Mouse (Mus musculus) CH12.LX (cell line): ENCODE results near the gene B230217C12Rik.

ENCODE experiments used
- CHD2 ChIP-seq: IDR thresholded peaks from 2 replicates; pipeline ENCODE4 v1.6.1; 2011; ENCODE audit warnings: low read length, improper control_type of control experiment
- CTCF ChIP-seq, 2 experiments: IDR thresholded peaks in 1 of 2; conservative IDR thresholded peaks in 1 of 2; 2 replicates each; pipeline ENCODE4 v1.5.1; 2011 to 2012; ENCODE audit warnings: low read depth in 2 of 2, low read length in 2 of 2, improper control_type of control experiment in 1 of 2, inconsistent platforms in 1 of 2, mild to moderate bottlenecking in 1 of 2, moderate library complexity in 1 of 2
- EP300 ChIP-seq: IDR thresholded peaks from 2 replicates; pipeline ENCODE4 v1.6.1; 2011; ENCODE audit warnings: low read length, improper control_type of control experiment
- POLR2A ChIP-seq: IDR thresholded peaks from 2 replicates; pipeline ENCODE4 v1.6.1; 2011; ENCODE audit warnings: low read depth, mild to moderate bottlenecking, improper control_type of control experiment, low read length
- POLR2AphosphoS2 ChIP-seq: IDR thresholded peaks from 2 replicates; pipeline ENCODE4 v1.6.1; 2011; ENCODE audit warnings: low read depth, low read length, improper control_type of control experiment
- RAD21 ChIP-seq: IDR thresholded peaks from 2 replicates; pipeline ENCODE4 v1.6.1; 2011; ENCODE audit warnings: low read depth, mild to moderate bottlenecking, low read length, improper control_type of control experiment, moderate library complexity
- RCOR1 ChIP-seq: conservative IDR thresholded peaks from 2 replicates; pipeline ENCODE4 v1.6.1; 2012; ENCODE audit warnings: low read depth, mild to moderate bottlenecking, inconsistent platforms, low read length, improper control_type of control experiment
- ZNF384 ChIP-seq: IDR thresholded peaks from 2 replicates; pipeline ENCODE4 v1.6.1; 2012; ENCODE audit warnings: low read depth, low read length, improper control_type of control experiment, inconsistent platforms

DNA sequence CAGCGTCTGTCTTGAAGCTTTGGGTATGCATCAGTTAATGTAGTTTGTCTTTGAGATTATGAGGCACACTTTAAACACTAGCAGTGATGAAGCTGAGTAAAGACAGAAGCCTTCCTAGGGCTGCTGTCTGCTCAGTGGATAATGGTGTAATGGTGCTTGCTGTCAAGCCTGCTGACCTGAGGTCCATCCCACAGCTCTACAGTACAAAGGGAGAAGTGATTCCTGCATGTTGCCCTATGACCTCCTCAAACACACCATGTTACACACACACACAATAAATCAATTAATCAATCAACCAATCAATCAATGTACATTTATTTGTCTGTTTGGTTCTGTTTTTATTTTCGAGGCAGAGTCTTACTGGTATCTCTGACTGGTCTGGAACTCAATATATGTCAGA, 21.6 kb downstream of the B230217C12Rik start:
- TF ChIP-seq POLR2A (no peak), CTCF (conservative IDR thresholded peaks at IDR 0.05 in 1 of 2, IDR thresholded peaks at IDR 0.05 in 1 of 2; ENCODE audit: low read depth in 2 of 2, low read length in 2 of 2) (no peak), EP300 (no peak), RAD21 (no peak), ZNF384 (no peak), CHD2 (no peak), POLR2AphosphoS2 (no peak), RCOR1 (no peak)
